Mouse (Mus musculus): Measurements from ENCODE around the gene Scfd2. TPM values are rescaled to one million over a fixed set of nuclear protein-coding genes. Genes with fewer than 3 reads are reported as not detected.

Scfd2 gene
- polyA plus RNA-seq, 1 experiment = 14.9 TPM

DNA sequence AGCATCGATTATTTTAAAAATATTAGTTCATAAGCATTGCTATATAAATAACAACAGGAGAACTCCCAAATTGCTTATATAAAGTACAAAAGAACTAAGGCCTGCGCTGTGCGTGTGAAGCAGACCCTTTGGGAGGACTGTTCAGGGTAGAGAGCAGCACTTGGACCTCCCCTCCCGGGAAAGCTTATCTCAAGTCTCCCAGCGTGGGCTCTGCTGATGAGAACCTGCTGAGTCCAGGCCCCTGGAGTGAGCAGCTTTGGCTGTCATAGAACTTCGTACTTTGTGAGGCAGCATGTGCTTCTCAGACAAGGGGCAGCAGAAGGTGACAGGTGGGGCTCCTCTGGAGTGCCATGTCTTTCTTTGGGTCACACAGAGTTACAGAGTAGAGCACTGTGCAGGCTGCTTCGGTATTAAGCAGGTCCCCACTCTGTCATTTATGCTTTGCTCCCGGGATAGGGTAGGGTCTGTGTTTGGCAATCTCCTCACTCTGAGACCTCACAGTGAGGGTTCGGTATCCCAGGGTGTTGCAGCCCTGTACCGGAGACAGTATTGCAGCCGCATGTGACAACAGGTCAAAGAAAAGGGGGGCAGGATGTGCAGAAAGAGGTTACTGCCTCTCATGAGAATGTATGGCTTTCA is 301.7 kb downstream of the Scfd2 start:
- Histone ChIP-seq H3K27me3 (ENCODE audit: control insufficient read depth, insufficient read depth, low read length) (no peaks in the 10 kb centered on the region), H3K4me3 (ENCODE audit: control insufficient read depth, low read depth, low read length) (no peak overlapping the region), H3K36me3 (ENCODE audit: control insufficient read depth, insufficient read depth, low read length) (no peaks in the 10 kb centered on the region), H3K27ac (ENCODE audit: control insufficient read depth, insufficient read depth, low read depth, low read length) (no peak overlapping the region), H3K4me1 (ENCODE audit: control insufficient read depth, insufficient read depth, low read length) (peaks cover 4% of the 10 kb centered on the region; the same call in 1 of the 2 replicates)
- TF ChIP-seq POLR2A (IDR thresholded peaks at IDR 0.05; ENCODE audit: control insufficient read depth, low read depth, low read length) (no peak), CTCF (IDR thresholded peaks at IDR 0.05; ENCODE audit: control insufficient read depth, insufficient read depth, insufficient replicate concordance, low read depth, low read length) (no peak)

DNA sequence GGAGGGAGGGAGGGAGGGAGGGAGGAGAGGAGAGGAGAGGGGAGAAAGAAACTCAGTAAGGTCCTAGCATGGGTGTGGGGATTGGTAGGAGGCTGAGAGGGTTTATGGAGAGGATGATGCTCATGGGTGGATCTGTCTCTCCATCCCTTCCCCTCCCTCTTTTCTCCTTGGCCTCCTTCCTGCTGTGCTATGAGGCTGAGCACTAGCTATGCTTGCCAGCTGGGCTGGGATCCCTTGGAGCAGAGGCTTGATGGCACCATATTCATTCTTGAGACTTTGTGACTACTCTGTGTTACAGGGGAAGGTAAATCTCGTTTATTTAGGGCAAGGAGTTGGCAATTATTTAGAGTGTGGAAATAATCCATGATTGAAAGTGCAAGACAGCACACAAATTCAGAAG is 302.6 kb downstream of the Scfd2 start:
- H3K36me3 ChIP-seq (ENCODE audit: control insufficient read depth, insufficient read depth, low read length) = no peaks in the 10 kb centered on the region
- no peak overlapping the region for H3K4me3 ChIP-seq (ENCODE audit: control insufficient read depth, low read depth, low read length)
- H3K27me3 ChIP-seq (ENCODE audit: control insufficient read depth, insufficient read depth, low read length) = no peaks in the 10 kb centered on the region
- H3K4me1 ChIP-seq (ENCODE audit: control insufficient read depth, insufficient read depth, low read length) = peaks cover 4% of the 10 kb centered on the region; the same call in 1 of the 2 replicates
- TF ChIP-seq CTCF (IDR thresholded peaks at IDR 0.05; ENCODE audit: control insufficient read depth, insufficient read depth, insufficient replicate concordance, low read depth, low read length) = no peak
- TF ChIP-seq POLR2A (IDR thresholded peaks at IDR 0.05; ENCODE audit: control insufficient read depth, low read depth, low read length) = no peak
- no peak overlapping the region for H3K27ac ChIP-seq (ENCODE audit: control insufficient read depth, insufficient read depth, low read depth, low read length)

DNA sequence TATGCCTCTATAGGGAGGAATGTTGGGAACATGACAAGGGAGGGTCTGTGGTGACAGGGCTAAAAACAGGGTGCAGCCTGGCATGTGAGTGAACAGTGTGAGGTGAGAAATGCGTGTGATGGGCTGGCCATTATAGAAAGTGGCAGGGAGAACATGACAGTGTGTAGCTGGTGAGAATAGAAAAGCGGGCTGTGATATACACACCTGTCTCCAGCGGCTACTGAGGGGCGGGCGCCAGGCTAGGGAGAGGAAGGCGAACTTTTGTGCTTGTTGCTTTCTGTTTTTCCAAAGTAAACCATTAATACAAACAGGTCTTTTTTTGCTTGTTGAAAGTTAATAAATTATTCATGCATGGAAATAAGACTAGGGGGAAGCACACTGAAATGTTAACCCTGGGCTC is 304.2 kb downstream of the Scfd2 start:
- TF ChIP-seq POLR2A (IDR thresholded peaks at IDR 0.05; ENCODE audit: control insufficient read depth, low read depth, low read length) (no peak), CTCF (IDR thresholded peaks at IDR 0.05; ENCODE audit: control insufficient read depth, insufficient read depth, insufficient replicate concordance, low read depth, low read length) (no peak)
- no peak overlapping the region for H3K4me3 ChIP-seq (ENCODE audit: control insufficient read depth, low read depth, low read length)

DNA sequence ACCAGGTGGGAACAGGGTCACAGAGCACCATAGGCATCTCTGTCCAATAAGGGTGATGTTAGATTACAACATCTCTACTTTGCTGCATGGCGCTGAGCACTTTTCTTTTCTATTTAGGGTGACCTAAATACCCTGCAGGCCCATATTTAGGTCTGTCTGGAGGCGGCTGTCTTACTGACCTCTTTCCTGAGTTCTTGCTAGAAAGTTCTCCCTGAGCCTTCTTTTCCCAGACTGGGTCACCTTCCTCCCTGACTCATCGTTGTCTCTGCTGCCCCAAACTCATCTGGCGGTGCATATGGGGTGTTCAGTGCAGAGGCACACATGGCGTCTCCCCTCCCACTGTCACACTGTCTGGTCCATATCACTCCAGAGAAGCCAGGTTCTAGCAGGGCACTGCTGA is 305.4 kb downstream of the Scfd2 start:
- peaks cover 4% of the 10 kb centered on the region; the same call in 1 of the 2 replicates for H3K4me1 ChIP-seq (ENCODE audit: control insufficient read depth, insufficient read depth, low read length)
- H3K27me3 ChIP-seq (ENCODE audit: control insufficient read depth, insufficient read depth, low read length) = no peaks in the 10 kb centered on the region
- H3K27ac ChIP-seq (ENCODE audit: control insufficient read depth, insufficient read depth, low read depth, low read length) = no peak overlapping the region
- no peak overlapping the region for H3K4me3 ChIP-seq (ENCODE audit: control insufficient read depth, low read depth, low read length)
- H3K36me3 ChIP-seq (ENCODE audit: control insufficient read depth, insufficient read depth, low read length) = no peaks in the 10 kb centered on the region
- TF ChIP-seq CTCF (IDR thresholded peaks at IDR 0.05; ENCODE audit: control insufficient read depth, insufficient read depth, insufficient replicate concordance, low read depth, low read length) = no peak
- TF ChIP-seq POLR2A (IDR thresholded peaks at IDR 0.05; ENCODE audit: control insufficient read depth, low read depth, low read length) = no peak

More for the DNA sequence above, 304.2 kb downstream of the Scfd2 start:
- Histone ChIP-seq H3K27ac (ENCODE audit: control insufficient read depth, insufficient read depth, low read depth, low read length) (no peak overlapping the region), H3K27me3 (ENCODE audit: control insufficient read depth, insufficient read depth, low read length) (no peaks in the 10 kb centered on the region), H3K36me3 (ENCODE audit: control insufficient read depth, insufficient read depth, low read length) (no peaks in the 10 kb centered on the region), H3K4me1 (ENCODE audit: control insufficient read depth, insufficient read depth, low read length) (peaks cover 4% of the 10 kb centered on the region; the same call in 1 of the 2 replicates)

DNA sequence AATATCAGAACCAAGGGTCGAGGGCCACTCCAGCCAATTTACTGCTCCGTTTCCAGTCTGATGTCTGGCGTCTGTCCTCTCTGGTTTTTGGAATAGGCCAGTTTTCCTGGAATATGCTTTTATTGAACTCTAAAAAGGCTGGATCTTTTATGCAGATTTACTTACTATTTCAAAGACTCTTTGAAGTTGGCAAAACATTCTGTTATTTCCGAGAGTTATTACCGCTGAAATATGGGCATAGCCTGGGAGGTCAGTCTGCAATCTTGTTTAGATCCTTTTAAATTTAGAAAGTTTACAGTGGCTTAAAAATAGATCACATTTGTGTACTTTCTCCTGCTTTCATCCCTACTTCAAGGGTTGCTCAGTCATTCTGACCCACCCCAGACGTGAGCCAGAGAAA is 307.1 kb downstream of the Scfd2 start:
- Histone ChIP-seq H3K27me3 (ENCODE audit: control insufficient read depth, insufficient read depth, low read length) (no peaks in the 10 kb centered on the region), H3K4me3 (ENCODE audit: control insufficient read depth, low read depth, low read length) (no peak overlapping the region), H3K27ac (ENCODE audit: control insufficient read depth, insufficient read depth, low read depth, low read length) (no peak overlapping the region), H3K36me3 (ENCODE audit: control insufficient read depth, insufficient read depth, low read length) (no peaks in the 10 kb centered on the region), H3K4me1 (ENCODE audit: control insufficient read depth, insufficient read depth, low read length) (no peaks in the 10 kb centered on the region)
- TF ChIP-seq POLR2A (IDR thresholded peaks at IDR 0.05; ENCODE audit: control insufficient read depth, low read depth, low read length) = no peak
- TF ChIP-seq CTCF (IDR thresholded peaks at IDR 0.05; ENCODE audit: control insufficient read depth, insufficient read depth, insufficient replicate concordance, low read depth, low read length) = no peak

DNA sequence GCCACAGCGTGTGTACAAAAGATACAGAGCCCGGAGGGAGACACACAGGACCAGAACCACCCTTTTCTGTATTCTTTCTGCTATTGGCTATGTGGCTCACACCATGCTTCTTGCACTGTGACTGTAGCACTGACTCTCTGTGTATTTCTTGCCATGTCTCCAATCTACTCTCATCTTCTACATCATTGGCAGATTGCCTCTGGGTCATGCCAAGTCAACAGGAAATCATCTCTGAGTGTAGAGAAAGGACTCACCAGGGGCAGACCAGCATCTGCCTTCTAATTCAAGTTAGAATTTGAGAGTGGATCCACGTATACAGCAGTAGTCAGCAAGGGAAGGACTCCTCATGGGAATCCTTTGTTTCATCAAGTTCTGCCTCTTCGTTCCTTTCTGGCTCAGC is 308.9 kb downstream of the Scfd2 start:
- H3K36me3 ChIP-seq (ENCODE audit: control insufficient read depth, insufficient read depth, low read length) = no peaks in the 10 kb centered on the region
- H3K27me3 ChIP-seq (ENCODE audit: control insufficient read depth, insufficient read depth, low read length) = no peaks in the 10 kb centered on the region
- no peaks in the 10 kb centered on the region for H3K4me1 ChIP-seq (ENCODE audit: control insufficient read depth, insufficient read depth, low read length)
- no peak overlapping the region for H3K4me3 ChIP-seq (ENCODE audit: control insufficient read depth, low read depth, low read length)
- no peak overlapping the region for H3K27ac ChIP-seq (ENCODE audit: control insufficient read depth, insufficient read depth, low read depth, low read length)
- TF ChIP-seq CTCF (IDR thresholded peaks at IDR 0.05; ENCODE audit: control insufficient read depth, insufficient read depth, insufficient replicate concordance, low read depth, low read length) (no peak), POLR2A (IDR thresholded peaks at IDR 0.05; ENCODE audit: control insufficient read depth, low read depth, low read length) (no peak)

DNA sequence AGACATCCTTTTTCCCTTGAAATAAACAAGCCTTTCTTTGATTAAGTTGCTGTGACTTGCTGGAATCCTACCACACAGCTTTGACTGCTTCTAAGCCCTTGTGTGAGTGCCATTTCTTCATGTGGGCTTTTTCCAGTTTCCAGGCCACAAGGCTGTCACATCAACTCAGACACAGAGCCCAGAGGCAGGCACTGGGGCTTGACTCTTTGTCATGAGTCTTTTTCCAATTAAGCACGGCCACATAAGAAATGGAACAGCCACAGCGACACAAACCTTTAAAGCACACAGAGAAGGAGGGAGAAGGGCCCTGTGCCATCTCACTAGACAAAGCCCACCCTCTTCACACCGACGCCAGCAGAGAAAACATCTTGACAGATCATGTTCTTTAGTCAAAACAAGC is 313.0 kb downstream of the Scfd2 start:
- TF ChIP-seq CTCF (IDR thresholded peaks at IDR 0.05; ENCODE audit: control insufficient read depth, insufficient read depth, insufficient replicate concordance, low read depth, low read length) (no peak), POLR2A (IDR thresholded peaks at IDR 0.05; ENCODE audit: control insufficient read depth, low read depth, low read length) (no peak)
- H3K27me3 ChIP-seq (ENCODE audit: control insufficient read depth, insufficient read depth, low read length) = no peaks in the 10 kb centered on the region
- H3K27ac ChIP-seq (ENCODE audit: control insufficient read depth, insufficient read depth, low read depth, low read length) = no peak overlapping the region
- H3K4me3 ChIP-seq (ENCODE audit: control insufficient read depth, low read depth, low read length) = no peak overlapping the region
- no peaks in the 10 kb centered on the region for H3K36me3 ChIP-seq (ENCODE audit: control insufficient read depth, insufficient read depth, low read length)
- no peaks in the 10 kb centered on the region for H3K4me1 ChIP-seq (ENCODE audit: control insufficient read depth, insufficient read depth, low read length)

Measured in testis, adult 2 months (tissue).